Mouse (Mus musculus) T-helper 1 cell (primary cell): ENCODE results near the gene Foxj2.

Source experiments
- in situ Hi-C: fragments of 300-600 bp; cut with MboI, MseI; formaldehyde crosslinking; loops from one replicate; pipeline ENCODE4 v1.15.1; 2025; ENCODE audit warnings: high pct_unique_total_duplicates

The Foxj2 gene

DNA sequence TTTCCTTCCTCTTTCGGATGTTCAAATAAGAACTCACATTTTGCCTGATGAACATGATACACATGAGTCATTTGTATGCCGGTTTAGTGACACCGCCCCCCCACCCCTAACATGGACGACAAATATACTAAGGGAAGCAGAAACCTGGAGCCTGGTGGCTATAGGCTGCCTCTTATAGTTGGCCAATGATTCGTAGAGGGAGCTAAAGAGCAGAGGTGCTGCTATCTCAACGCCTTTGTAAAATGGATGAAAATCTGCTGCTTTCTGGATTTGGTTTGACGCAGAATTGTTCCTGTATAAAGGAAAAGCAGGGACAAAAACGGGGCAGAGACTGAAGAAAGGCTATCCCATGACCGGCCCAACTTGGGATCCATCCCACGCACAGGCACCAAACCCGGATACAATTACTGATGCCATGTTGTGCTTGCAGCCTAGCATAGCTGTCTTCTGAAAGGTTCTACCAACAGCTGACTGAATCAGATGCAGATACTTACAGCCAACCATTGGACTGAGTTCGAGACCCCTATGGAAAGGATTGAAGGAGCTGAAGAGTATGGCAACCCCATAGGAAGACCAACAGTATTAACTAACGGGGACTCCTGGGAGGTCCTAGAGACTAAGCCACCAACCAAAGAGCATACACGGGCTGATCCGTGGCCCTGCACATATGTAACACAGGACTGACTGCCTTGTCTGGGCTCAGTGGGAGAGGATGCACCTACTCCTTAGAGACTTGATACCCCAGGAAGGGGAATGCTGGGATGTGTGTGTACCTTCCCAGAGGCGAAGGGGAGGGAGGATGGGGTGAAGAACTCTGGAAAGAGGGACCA, 7.7 kb upstream of the Foxj2 start:
- in situ Hi-C loops: loop anchor here (25.0 kb wide), 3 partner anchors 500 to 1900 kb away; partner anchors contain the start of genes Emg1, M6pr, Phb2 and Usp18

- in situ Hi-C loops: loop anchor here (25.0 kb wide), 3 partner anchors 500 to 1900 kb away; partner anchors contain the start of genes Emg1, M6pr, Phb2 and Usp18
Measured at GRCm38 (mm10) chr6:122812716-122813115, 7.0 kb upstream of the Foxj2 start.

DNA sequence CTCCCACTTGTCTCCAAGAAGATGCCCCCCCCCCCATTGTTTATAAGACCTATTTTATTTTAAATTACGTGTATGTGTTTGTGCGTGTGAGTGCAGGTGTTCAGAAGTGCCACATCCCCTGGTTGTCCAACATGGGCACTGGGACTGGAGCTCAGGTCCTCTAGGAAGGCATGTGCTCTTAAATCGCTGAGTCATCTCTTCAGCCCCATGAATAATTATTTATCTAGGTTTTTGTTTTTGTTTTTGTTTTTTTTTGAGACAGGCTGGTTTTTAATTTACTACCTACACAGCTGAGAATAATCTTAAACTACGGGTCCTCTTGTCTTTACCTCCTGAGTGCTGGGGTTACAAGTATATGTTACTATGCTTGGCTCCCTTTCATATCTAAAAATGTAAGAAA, 6.1 kb upstream of the Foxj2 start:
- in situ Hi-C loops: loop anchor here (25.0 kb wide), 3 partner anchors 501 to 1899 kb away; partner anchors contain the start of genes Emg1, M6pr, Phb2 and Usp18

GRCm38 (mm10) chr6:122820071-122820798, 521 bp downstream of the Foxj2 start:
- in situ Hi-C loops: loop anchor here (25.0 kb wide), 3 partner anchors 508 to 1892 kb away; partner anchors contain the start of genes Emg1, M6pr, Phb2 and Usp18

- in situ Hi-C loops: loop anchor here (25.0 kb wide), 3 partner anchors 509 to 1891 kb away; partner anchors contain the start of genes Emg1, M6pr, Phb2 and Usp18
Measured at GRCm38 (mm10) chr6:122820799-122821650, 1.3 kb downstream of the Foxj2 start.

GRCm38 (mm10) chr6:122821822-122822221, 2.1 kb downstream of the Foxj2 start:
- in situ Hi-C loops: loop anchor here (25.0 kb wide), 3 partner anchors 510 to 1890 kb away; partner anchors contain the start of genes Emg1, M6pr, Phb2 and Usp18

DNA sequence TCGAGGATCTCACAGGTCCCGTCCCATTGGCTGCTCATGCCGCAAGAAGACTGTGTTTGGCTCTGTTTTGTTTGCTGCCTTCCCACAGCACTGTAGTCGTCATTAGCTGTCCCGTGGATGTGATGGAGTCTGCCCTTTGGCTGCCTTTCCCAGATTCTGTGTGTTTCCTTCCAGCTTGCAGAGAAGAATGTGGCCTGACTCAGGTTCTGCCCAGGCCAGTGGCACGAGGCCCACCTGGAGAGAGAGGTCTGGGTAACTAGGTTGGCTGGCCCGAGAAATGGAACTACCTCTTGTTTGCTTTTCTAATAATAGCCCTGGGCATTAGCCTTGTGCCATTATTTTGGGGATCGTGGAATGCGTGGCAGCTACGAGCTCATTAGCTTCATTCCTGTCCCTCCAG, 4.4 kb downstream of the Foxj2 start:
- in situ Hi-C loops: loop anchor here (25.0 kb wide), 3 partner anchors 512 to 1888 kb away; partner anchors contain the start of genes Emg1, M6pr, Phb2 and Usp18

DNA sequence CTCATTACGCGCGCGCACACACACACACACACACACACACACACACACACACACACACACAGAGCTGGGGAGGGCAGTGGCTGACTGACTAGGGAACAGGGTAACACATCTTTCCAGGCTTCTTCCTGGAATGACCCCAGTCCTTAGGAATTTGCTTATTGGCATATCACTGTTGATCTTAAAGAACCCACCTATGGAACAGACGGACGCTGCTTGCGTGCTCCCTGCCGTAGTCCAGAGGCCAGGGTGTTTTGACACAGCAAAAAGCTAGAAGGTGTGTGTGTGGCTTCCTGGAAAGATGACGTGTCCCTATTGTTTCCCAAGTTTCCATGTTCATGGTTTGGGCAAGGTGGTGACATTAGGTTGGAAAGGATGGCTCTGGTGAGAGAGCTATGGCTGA, 5.5 kb downstream of the Foxj2 start:
- in situ Hi-C loops: no loop called here

DNA sequence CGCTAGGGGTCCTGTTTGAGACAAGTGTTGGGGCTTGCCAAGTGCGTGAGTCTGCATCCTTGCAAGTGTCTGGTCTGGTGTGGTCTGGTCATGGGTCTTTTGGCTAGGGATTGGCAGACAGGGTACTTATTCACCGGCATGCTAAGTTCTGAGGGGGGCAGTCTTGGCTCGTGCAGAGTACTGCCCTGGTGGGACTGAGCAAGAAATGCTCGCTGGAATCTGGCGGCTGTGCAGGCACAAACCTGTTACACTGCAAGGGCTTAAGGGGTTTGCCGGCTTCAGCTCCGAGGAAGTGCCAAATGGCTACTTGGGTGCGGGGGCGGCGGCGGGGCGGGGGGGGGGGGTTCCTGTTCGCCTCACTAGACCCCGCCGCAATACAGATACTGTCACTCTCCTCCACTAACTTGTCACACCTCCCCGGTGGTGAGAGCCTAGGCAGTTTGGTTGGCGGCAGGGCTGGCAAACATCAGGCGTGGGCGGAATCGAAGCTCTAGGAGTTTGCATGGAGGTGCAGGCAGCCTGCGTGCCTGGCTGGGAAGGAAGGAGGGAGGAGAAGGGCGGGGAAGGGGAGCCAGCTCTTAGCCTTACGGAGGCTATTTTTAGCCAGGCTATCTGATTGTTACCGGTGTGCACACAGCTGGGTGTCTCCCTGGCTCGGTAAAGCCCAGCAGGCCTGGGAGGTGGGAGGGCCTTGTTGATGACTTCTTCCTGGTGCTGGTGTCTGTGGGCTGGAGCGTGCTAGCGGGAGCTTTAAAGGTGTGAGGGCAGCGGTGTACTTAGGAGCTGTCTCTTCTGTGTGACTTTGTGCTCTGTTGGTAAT, 6.4 kb downstream of the Foxj2 start:
- in situ Hi-C loops: no loop called here

- in situ Hi-C loops: no loop called here
Measured at GRCm38 (mm10) chr6:122828086-122828485, 8.4 kb downstream of the Foxj2 start.

GRCm38 (mm10) chr6:122832880-122833279, 13.2 kb downstream of the Foxj2 start:
- in situ Hi-C loops: no loop called here

DNA sequence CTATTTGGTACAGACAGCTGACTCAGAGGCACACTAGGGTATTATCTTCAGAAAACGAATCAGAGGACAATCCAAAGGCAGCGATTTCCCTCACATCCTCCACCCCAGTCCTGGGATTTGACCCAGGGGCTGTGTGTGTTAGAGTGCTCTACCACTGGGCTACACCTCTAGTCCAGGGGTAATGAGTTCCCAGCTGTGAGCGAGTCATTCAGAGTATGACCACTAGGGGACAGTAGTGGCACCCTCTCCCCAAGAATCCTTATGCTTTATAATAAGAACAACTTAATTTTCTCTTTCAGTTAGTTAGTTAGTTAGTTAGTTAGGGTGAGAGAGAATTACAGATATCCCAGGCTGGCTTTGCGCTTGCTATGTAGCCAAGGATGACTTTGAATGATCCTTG, 14.7 kb downstream of the Foxj2 start:
- in situ Hi-C loops: no loop called here

GRCm38 (mm10) chr6:122836974-122837373, 17.3 kb downstream of the Foxj2 start:
- in situ Hi-C loops: no loop called here

DNA sequence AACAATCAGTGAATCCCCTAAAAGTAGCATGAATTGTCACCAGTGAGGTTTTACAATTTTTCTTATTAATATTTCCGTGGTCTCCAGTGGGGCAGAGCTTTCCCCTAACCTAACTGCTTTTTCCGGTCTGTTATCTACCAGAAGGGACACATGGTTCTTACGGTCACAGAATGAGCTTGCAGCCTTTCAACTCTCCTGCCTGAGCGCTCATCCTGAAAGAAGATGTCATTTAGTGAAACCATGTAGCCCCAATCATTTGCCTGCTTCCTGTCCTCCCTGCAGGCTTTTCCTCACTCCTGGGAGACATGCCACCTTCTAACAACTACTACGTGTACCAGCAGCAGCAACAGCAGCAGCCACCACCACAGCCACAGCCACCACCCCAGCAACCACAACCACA, 17.8 kb downstream of the Foxj2 start:
- in situ Hi-C loops: no loop called here

GRCm38 (mm10) chr6:122843759-122844158, 24.0 kb downstream of the Foxj2 start:
- in situ Hi-C loops: no loop called here

DNA sequence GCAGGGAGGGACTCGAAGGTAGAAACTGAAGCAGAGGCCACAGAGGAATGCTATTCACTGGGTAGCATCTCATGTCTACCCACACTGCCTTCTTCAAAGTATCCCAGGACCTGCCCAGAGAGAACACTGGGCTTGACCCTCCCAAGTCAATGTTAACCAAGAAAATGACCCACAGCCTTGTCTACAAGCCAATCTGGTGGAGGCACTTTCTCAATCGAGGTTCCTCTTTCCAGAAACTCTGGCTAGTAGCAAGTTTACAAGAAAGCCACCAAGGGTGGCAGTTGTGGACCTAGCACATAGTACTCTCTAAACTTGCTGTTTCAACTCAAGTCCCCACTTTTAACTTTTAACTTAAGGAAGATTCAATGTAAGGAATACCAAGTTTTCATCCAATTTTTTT, 33.0 kb downstream of the Foxj2 start:
- in situ Hi-C loops: no loop called here

DNA sequence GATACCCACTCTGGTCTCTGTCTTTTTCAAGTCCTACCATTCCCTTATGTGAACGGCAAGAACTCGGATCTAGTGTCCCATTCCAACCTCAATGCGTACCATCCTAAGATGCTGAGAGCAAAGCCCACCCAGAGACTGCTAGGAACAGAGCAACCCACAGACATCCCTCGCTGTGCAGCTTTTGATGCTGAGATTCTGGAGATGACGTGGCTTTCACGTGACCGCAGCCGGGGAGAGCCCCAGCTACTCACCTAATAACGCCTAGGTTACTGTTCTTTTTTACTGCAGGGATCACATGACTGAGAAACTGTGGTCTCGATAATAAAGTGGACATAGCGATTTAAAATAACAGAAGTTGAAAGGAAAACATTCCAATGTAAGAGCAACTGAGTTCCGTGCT, 34.8 kb downstream of the Foxj2 start:
- in situ Hi-C loops: no loop called here

DNA sequence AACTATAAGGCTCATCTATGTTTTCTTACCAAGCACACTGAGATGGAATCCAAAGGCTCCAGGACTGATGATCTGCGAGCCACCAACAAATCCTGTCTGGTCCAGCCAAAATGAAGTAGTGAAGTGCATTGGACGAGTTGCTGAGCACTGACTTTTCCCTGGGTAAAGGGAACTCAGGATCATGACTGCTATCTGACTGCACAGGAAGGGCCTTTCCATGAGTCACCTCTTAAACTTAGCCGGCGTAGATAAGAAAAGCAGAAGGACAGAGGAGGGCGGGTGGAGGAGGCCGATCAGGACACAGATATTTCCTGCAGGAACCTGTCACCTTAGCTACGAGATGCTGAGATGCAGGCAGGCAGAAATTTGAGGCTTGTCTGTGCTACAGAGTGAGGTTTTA, 36.2 kb downstream of the Foxj2 start, which contains the start of gene C3ar1:
TSS of gene C3ar1 (minus strand) at position 207 of the 400 bp plus-strand sequence.
- in situ Hi-C loops: no loop called here

- in situ Hi-C loops: no loop called here
Measured at GRCm38 (mm10) chr6:122862434-122862833, 42.7 kb downstream of the Foxj2 start.

DNA sequence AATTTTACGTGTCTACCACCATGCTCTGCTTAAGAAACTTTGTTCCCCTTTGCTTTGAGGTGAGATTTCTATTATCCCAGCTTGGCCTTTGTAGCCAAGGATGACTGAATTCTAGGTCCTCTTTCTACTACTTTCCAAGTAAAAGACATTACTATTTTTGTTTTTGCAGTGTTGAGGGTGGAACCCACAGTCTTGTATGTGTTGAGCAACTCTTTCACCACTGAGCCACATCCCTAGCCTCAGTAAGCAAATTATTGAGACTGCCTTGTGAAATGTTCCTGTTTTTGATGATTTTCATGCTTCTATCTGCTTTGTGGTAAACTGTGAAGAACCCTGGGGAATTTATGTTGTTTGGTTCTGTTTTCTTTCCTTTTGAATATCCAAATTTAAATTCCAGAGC, 43.2 kb downstream of the Foxj2 start:
- in situ Hi-C loops: no loop called here
